Mouse (Mus musculus) spleen, embryonic (tissue): ENCODE results near the gene Notum.

Experiments
- CTCF ChIA-PET: fragments of 350-600 bp; sonication (Branson Sonifier 250); formaldehyde crosslinking; loops from one replicate; lab custom pipeline; 2022; lab: Charles Lee

The Notum gene

GRCm38 (mm10) chr11:120618619-120619535 lies 42.1 kb downstream of the Notum start:
- CTCF ChIA-PET = interaction anchor here (0.6 kb wide), 2 partner anchors 108 to 1256 kb away, joined by 4 read pairs; no protein-coding TSS in a partner anchor

- CTCF ChIA-PET = no interaction called here
Measured at GRCm38 (mm10) chr11:120617519-120618112, 43.4 kb downstream of the Notum start, which contains the start of gene Pcyt2. Gene Pcyt2, minus strand, starts transcription at chr11:120617936.

GRCm38 (mm10) chr11:120616617-120617294 lies 44.2 kb downstream of the Notum start:
- CTCF ChIA-PET = no interaction called here

DNA sequence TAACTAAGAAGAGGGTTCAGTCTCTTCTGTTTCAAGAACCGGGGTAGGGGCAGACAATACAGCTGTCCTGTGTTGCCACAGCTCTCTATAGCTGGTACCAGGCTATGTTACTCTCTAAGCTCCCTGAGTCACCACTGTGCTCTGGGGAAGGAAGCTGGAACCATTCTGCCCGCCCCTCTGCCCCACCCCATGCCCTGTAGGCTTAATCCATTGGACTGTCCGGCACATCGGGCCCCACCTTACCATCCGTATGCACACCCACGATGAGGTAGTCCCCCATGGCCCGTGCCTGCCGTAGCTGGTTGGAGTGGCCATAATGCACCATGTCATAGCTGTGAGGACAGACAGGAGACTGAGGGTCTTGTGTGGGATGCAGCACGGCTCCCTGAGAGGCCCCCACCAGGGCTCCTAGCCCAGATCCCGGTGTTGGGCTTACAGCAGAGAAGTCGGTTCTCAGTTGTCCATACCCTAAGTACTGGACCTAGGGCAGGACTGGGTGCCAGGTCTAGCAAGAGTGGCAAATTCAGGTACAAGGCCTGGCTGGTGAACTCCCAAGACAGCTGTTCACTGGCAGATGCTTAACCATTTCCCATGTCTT lies 45.3 kb downstream of the Notum start:
- CTCF ChIA-PET = no interaction called here

DNA sequence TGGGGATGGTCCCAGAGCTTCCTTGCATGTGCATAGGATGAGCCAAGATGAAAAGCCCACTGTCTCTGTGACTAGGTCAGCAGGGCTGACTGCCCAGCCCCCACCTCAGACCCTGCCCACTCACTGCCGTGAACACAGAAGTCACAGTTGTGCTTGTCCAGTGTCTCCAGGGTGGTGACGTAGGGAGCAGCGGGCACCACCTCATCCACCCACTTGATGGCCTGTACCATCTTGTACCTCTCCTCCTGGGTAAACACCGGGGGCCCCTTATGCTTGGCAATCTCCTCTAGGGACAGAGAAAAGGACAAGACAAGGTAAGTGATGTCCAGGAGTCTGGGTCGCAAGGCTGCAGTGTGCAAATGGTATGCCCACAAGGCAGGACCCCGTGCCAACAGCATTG lies 45.8 kb downstream of the Notum start:
- CTCF ChIA-PET = no interaction called here

DNA sequence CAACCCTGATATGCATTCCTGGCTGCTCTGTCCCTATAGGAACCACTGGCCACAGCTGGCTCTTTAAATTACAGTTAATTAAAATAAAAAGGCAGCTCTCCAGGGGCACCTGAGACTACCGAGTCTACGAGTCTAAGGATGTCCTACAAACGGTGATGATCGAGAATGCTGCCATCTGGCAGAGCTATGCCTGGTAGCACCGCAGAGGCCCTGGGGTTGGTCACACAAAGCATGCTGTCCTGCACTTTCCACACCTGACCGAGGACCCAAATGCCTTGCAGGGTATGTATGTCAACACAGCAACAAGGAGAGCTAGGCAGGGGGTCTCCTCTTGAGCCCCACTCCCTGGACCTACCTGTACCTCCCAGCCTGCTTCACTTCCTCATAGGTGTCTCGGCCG lies 47.0 kb downstream of the Notum start:
- CTCF ChIA-PET = no interaction called here

DNA sequence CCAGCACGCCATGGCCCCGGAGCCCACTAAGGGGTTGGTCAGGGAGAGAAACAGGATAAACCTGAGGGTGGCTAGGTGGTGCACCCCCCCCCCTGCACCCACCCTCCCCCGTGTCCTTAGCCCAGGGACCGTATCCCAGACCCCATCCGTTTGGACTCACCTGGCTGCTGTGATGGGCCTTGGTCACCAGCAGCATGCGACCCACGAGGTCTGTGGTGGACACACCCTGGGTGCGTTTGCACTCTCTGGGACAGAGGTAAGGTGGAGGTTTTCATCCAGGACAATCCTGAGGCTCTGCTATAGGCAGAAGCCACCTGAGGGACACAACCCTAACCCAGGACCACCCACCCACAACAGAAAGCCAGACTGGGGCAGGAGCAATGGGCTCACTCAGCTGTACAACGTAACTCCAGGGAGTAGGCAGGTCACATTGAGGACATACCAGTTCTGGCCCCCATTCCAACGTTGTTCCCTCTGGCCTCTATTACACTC lies 47.4 kb downstream of the Notum start:
- CTCF ChIA-PET = no interaction called here

- CTCF ChIA-PET = no interaction called here
Measured at GRCm38 (mm10) chr11:120612763-120613162, 48.2 kb downstream of the Notum start.

DNA sequence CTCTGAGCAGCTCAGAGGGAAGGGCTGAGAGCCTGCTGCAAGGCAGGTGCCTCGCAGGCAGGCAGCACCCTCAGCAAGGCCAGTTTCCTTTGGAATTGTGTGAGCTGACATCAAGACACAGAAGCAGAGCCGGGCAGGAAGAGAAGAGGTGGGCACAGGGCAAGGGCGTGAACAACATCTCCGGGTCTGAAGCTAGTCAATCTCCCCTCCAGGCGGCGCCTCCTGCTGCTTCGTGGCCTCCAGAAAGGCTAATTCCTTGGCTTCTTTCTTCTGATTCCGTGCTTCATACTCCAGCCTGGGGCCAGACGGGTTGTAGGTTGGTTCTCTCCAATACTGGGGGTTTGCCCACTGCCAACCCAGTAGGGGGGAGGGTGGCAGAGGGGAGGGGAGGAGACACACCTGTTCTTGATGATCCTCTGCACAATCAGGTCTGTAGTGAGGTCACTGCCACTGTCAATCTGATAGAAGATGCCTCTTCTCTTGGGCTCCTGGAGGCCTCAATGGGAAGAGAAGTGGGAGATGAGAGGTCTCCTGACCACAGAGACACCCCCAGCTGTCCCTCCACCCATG lies 50.4 kb downstream of the Notum start:
- CTCF ChIA-PET = no interaction called here

GRCm38 (mm10) chr11:120609250-120609649 lies 51.7 kb downstream of the Notum start:
- CTCF ChIA-PET = no interaction called here

DNA sequence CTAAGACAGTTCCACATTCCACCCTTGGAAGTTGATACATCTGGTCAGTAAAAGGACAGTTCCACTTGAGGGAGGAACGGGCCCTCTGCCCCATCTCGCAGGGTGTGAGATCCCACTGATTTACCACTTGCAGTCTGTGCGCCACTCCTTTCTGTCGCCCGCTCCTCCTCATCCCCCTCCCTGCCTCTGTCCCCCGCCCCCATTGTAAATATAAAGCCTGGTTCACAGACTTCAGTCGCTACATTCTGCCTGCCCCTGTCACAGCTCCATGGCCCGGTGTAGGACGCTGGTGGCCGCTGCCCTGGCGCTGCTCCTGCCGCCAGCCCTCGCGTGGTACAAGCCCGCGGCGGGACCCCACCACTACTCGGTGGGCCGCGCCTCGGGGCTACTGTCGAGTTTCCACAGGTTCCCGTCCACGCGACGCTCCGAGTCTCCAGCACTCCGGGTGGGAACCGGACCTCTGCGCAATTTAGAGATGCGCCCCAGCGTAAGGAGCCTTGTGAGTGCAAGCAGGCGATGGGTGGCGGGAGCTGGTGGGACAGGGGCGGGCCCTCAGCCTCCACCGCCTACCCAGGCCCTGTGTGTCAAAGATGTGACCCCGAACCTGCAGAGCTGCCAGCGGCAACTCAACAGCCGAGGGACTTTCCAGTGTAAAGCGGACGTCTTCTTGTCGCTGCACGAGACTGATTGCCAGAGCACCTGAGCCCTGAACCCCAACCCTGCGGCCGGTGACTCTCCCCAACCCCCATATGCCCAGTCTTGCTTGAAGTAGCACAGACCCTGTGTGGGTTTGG lies 52.5 kb downstream of the Notum start, which contains the start of gene Npb:
Gene Npb, plus strand, starts transcription at position 237 of the 794 bp plus-strand sequence.
- CTCF ChIA-PET = interaction anchor here (0.6 kb wide), 1 partner anchor 257 kb away, joined by 3 read pairs; no protein-coding TSS in a partner anchor

DNA sequence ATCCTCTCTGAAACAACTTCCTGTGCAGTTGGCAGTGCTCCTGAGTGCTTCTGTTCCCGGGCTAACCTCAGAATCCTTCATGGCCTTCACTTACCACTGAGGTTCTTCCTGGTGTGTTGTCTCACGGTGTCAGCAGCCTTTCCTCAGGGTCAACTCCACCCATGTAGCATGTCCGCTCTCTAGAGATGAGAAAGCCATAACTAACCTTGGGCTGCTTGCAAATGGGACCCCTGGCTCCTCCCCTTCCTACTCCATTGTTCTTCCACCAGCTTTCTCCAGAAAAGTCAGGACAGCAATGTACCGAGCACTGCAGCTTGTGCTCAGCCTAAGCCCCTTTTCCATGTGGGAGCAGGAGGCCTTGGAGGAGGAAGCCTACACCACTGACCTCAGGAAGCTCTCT lies 54.2 kb downstream of the Notum start:
- CTCF ChIA-PET = no interaction called here

DNA sequence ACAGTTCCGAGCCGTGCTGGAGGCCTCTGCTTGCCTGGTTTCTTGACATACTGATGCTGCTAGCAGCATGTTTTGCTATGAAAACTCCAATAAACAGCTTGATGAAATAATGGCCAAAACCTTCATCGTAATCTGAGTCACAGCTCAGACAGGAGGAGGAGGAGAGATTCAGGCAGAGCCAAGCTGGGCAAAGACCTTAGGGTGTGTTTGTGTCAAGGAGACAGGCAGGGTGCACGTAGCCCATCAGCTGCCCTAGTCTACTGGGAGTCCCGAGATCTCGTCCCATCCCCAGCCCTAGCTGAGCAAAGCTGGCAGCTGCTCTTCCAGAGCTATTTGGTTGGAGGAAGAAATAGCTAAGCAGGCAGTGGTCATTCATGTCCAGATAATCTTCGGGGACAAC lies 55.3 kb downstream of the Notum start:
- CTCF ChIA-PET = interaction anchor here (1.1 kb wide), 1 partner anchor 16 kb away, joined by 3 read pairs; no protein-coding TSS in a partner anchor
